ENCODE assay signal across 18 mouse cellular contexts in the genomic region with DNA sequence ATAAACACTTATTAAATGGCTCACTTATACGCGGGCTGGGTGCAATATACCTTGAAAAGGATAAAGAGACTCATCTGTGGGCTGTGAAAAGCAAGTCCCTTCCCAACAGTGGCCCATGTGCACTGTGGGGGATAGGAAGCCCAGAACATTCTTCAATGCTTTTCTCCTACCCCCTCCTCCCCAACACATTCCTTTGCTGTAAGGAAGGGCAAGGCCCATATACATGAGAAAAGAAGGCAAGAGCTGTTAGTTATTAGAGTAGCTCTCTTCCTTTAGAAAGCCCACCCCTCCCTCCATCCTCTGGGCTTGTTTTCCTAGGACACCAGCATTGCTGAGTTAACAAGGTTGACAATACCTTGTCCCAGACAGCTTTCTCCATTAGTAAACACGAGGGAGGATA.
"Had no signal": no experiment of that assay in that cellular context is flagged by ENCODE, and none has a peak within 500 bp of the region (broad histone marks: within the 10 kb centered on the region; RNA-seq: fewer than 3 reads in every experiment).

No protein-coding gene starts in this region.

- H3K27ac ChIP-seq: left cerebral cortex, adult 2 months; liver, embryonic 13.5 days; stomach, embryonic 15.5 days had no signal

- H3K4me2 ChIP-seq: liver, embryonic 13.5 days; midbrain, embryonic 11.5 days; stomach, embryonic 15.5 days had no signal

- H3K9me3 ChIP-seq: liver, embryonic 13.5 days; stomach, embryonic 15.5 days had no signal

- H3K27me3 ChIP-seq: stomach, embryonic 15.5 days had no signal

- DNase-seq: kidney, adult 2 months; kidney, postnatal 14 days; kidney, postnatal 4 days; layer of hippocampus, postnatal 36 days; liver, embryonic 13.5 days; lung, adult 2 months; lung, postnatal 14 days; lung, postnatal 4 days; midbrain, embryonic 14.5 days; right cerebral cortex, adult 18-20 months; right cerebral cortex, postnatal 14 days; right cerebral cortex, postnatal 4 days; spleen, adult 18-20 months; thymus, adult 18-20 months; thymus, postnatal 36 days had no signal

- H3K4me3 ChIP-seq: left cerebral cortex, adult 2 months; liver, embryonic 13.5 days; stomach, embryonic 15.5 days had no signal

- H3K9ac ChIP-seq: liver, embryonic 13.5 days; stomach, embryonic 15.5 days had no signal

- H3K36me3 ChIP-seq: stomach, embryonic 15.5 days had no signal
